Mouse (Mus musculus) heart, adult 2 months (tissue): ENCODE results near the gene Rpa1.
A peak's percentile ranks its signal among the peaks of the same experiment; 100 is the strongest.

Experiments used
- CTCF ChIP-seq: fragments of 200-600 bp; IDR thresholded peaks from 2 replicates; pipeline ENCODE4 v1.8.1; 2022; ENCODE audit warnings: antibody characterized with exemption, mild to moderate bottlenecking, moderate library complexity
- POLR2A ChIP-seq: fragments of 200-500 bp; IDR thresholded peaks from 2 replicates; pipeline ENCODE4 v1.6.1; 2011; ENCODE audit warnings: mild to moderate bottlenecking, low read depth, low read length, control low read depth; ENCODE audit not compliant: insufficient read depth

DNA sequence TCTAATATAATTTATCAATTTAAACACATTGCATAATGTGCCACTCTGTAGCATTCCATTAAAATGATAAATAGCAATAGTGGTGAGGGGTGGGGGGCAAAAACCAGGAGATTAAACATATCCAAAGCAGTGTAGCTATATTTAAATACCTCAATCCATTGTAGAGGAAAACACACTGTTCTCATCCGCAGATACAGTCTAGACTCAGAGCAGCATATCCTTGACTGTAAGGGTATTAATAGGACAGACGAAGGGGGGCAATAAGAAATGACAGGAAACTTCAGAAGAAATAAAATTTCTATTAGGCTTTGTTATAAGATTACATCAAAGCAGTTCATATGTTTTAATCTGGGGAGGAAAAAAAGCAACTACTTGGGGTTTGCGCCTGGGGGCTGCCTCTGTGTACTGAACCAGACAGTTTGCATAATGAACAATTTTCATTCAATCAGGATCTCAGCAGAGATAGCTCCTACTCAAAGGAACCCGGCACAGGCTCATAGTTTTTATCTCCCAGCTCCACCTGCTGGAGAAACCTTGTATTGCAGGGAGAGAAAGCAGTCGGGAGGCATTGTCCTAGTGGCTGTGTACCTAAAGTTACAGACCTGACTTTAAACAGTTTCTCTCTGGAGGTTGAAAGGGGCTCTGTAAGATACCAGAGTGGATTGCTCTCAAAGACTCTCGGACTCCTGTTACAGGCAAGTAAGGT lies 57.4 kb downstream of the Rpa1 start:
- TF ChIP-seq CTCF (no peak; the same call in 1 of the 2 replicates), POLR2A (0 out of 2 replicates have a peak, but pooled peaks have one; percentile 20)
